ENCODE assay signal across 24 mouse cellular contexts in the genomic region with DNA sequence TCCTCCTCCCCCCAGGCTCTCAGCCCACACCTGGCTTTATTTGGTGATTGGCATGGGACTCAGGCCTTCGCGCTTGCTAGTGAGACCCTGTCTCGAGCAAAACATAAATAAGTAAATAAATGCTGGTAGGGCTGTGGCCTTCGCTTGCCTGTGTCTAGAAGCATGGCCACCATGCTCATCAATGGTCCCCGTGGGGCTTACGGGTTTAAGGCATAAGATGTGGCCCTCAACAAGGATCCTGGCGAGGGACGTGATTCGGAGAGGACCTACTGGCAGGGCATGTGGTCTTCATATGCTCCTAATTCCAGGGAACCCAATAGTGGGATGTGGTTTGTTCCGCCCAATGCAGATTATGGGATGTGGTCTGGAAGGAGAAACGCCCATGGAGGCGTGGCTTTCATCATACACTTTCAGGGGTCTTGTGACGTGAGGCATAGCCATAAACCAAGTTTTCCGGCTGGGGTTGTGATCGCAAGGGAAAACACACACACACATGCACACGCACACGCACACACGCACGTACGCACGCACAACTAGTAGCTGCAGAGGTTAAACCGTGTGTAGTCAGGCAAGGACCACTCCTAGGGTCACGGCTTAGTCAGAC. TPM values are rescaled to one million over a fixed set of nuclear protein-coding genes. Genes with fewer than 3 reads are reported as not detected.
DNase-seq lines count a peak whose midpoint lies in the region; ATAC-seq and TF ChIP-seq lines count a peak whose summit lies in the region.
"Had no signal": no experiment of that assay in that cellular context is flagged by ENCODE, and none has a peak within 500 bp of the region (broad histone marks: within the 10 kb centered on the region; RNA-seq: fewer than 3 reads in every experiment).

No protein-coding gene starts in this region.

- WGBS in forebrain, embryonic 15.5 days = 64% methylated on average over 23 of the region's 23 CpGs
- 67% methylated on average over 23 of the region's 23 CpGs for WGBS in forebrain, embryonic 14.5 days
- 48% methylated on average over 23 of the region's 23 CpGs for WGBS in neural tube, embryonic 11.5 days
- WGBS in embryonic facial prominence, embryonic 13.5 days = 43% methylated on average over 23 of the region's 23 CpGs
- WGBS in stomach, postnatal 0 days = 48% methylated on average over 23 of the region's 23 CpGs
- 55% methylated on average over 23 of the region's 23 CpGs for WGBS in hindbrain, embryonic 11.5 days

- no peak for DNase-seq in forebrain, embryonic 14.5 days (ENCODE audit: low spot score)
- no peak for DNase-seq in neural tube, embryonic 11.5 days (ENCODE audit: low spot score)
- no peak for DNase-seq in neural tube, embryonic 10.5 days (ENCODE audit: extremely low spot score, low spot score)
- DNase-seq in stomach, postnatal 0 days (ENCODE audit: low spot score) = no peak
- DNase-seq in adrenal gland, adult 18-20 months (ENCODE audit: low spot score in 2 of 2) = no peak
- no peak for DNase-seq in hindbrain, embryonic 11.5 days (ENCODE audit: low spot score)
- DNase-seq: adrenal gland, postnatal 14 days; cerebellum, postnatal 14 days; gastrocnemius, adult 2 months; kidney, adult 8-10 months; kidney, postnatal 4 days; liver, postnatal 0 days; spleen, adult 18-20 months had no signal

- H3K4me1 ChIP-seq in forebrain, embryonic 15.5 days = peaks cover 32% of the 10 kb centered on the region
- peaks cover 3% of the 10 kb centered on the region; the same call in 1 of the 2 replicates for H3K4me1 ChIP-seq in forebrain, embryonic 14.5 days (ENCODE audit: control insufficient read depth, insufficient read depth, low read length)
- peaks cover 2% of the 10 kb centered on the region; the same call in 1 of the 2 replicates for H3K4me1 ChIP-seq in neural tube, embryonic 11.5 days (ENCODE audit: control insufficient read depth, insufficient read depth, low read length)
- H3K4me1 ChIP-seq in embryonic facial prominence, embryonic 13.5 days = peaks cover 12% of the 10 kb centered on the region
- no peaks in the 10 kb centered on the region for H3K4me1 ChIP-seq in stomach, postnatal 0 days (replicated peaks; ENCODE audit: control insufficient read depth, insufficient read depth)
- H3K4me1 ChIP-seq in hindbrain, embryonic 11.5 days (replicated peaks; ENCODE audit: control insufficient read depth, insufficient read depth, low read length) = no peaks in the 10 kb centered on the region; the same call in none of the 2 replicates

- no peak for TF ChIP-seq EP300 in stomach, postnatal 0 days (optimal IDR thresholded peaks at IDR 0.05)

- no peaks in the 10 kb centered on the region for H3K9me3 ChIP-seq in forebrain, embryonic 15.5 days
- H3K9me3 ChIP-seq in forebrain, embryonic 14.5 days (replicated peaks; ENCODE audit: control insufficient read depth, low read length) = no peaks in the 10 kb centered on the region
- no peaks in the 10 kb centered on the region for H3K9me3 ChIP-seq in neural tube, embryonic 11.5 days (ENCODE audit: control insufficient read depth, low read length)
- H3K9me3 ChIP-seq in embryonic facial prominence, embryonic 13.5 days = no peaks in the 10 kb centered on the region
- H3K9me3 ChIP-seq in stomach, postnatal 0 days (ENCODE audit: control insufficient read depth, low read length) = no peaks in the 10 kb centered on the region
- no peaks in the 10 kb centered on the region; the same call in 1 of the 2 replicates for H3K9me3 ChIP-seq in hindbrain, embryonic 11.5 days (ENCODE audit: control insufficient read depth, low read length)
- H3K9me3 ChIP-seq: heart, embryonic 10.5 days; hindbrain, embryonic 12.5 days; neural tube, embryonic 12.5 days had no signal

- no peak overlapping the region for H3K27ac ChIP-seq in forebrain, embryonic 15.5 days (replicated peaks)
- H3K27ac ChIP-seq in forebrain, embryonic 14.5 days (ENCODE audit: low read depth, low read length) = no peak overlapping the region
- no peak overlapping the region for H3K27ac ChIP-seq in neural tube, embryonic 11.5 days (ENCODE audit: low read depth, low read length)
- H3K27ac ChIP-seq in embryonic facial prominence, embryonic 13.5 days = no peak overlapping the region
- H3K27ac ChIP-seq in stomach, postnatal 0 days (replicated peaks) = no peak overlapping the region
- no peak overlapping the region for H3K27ac ChIP-seq in hindbrain, embryonic 11.5 days (ENCODE audit: low read depth, low read length)
- H3K27ac ChIP-seq: gastrocnemius, adult 2 months; heart, embryonic 10.5 days; hindbrain, embryonic 12.5 days; neural tube, embryonic 12.5 days had no signal

- no peak for TF ChIP-seq CTCF in stomach, postnatal 0 days (IDR thresholded peaks at IDR 0.05; ENCODE audit: low read depth)

- peaks cover 100% of the 10 kb centered on the region for H3K36me3 ChIP-seq in forebrain, embryonic 15.5 days
- H3K36me3 ChIP-seq in forebrain, embryonic 14.5 days (ENCODE audit: control insufficient read depth, insufficient read depth, low read length) = peaks cover 100% of the 10 kb centered on the region
- H3K36me3 ChIP-seq in neural tube, embryonic 11.5 days (ENCODE audit: control insufficient read depth, insufficient read depth, low read length) = peaks cover 4% of the 10 kb centered on the region; the same call in 1 of the 2 replicates
- H3K36me3 ChIP-seq in embryonic facial prominence, embryonic 13.5 days = no peaks in the 10 kb centered on the region
- no peaks in the 10 kb centered on the region for H3K36me3 ChIP-seq in stomach, postnatal 0 days (ENCODE audit: control insufficient read depth, insufficient read depth, low read length)
- H3K36me3 ChIP-seq in hindbrain, embryonic 11.5 days (ENCODE audit: control insufficient read depth, insufficient read depth, low read length) = peaks cover 13% of the 10 kb centered on the region
- H3K36me3 ChIP-seq: heart, embryonic 10.5 days had no signal

- H3K4me2 ChIP-seq in forebrain, embryonic 15.5 days (replicated peaks) = no peak overlapping the region
- H3K4me2 ChIP-seq in forebrain, embryonic 14.5 days (ENCODE audit: low read length) = no peak overlapping the region
- no peak overlapping the region for H3K4me2 ChIP-seq in neural tube, embryonic 11.5 days (ENCODE audit: low read depth)
- H3K4me2 ChIP-seq in embryonic facial prominence, embryonic 13.5 days = peak overlapping the region; percentile 27
- no peak overlapping the region for H3K4me2 ChIP-seq in stomach, postnatal 0 days (replicated peaks; ENCODE audit: low read depth)
- H3K4me2 ChIP-seq in hindbrain, embryonic 11.5 days (replicated peaks; ENCODE audit: low read depth, low read length) = no peak overlapping the region
- H3K4me2 ChIP-seq: hindbrain, embryonic 12.5 days; neural tube, embryonic 12.5 days had no signal

- peaks cover 3% of the 10 kb centered on the region; the same call in 1 of the 2 replicates for H3K27me3 ChIP-seq in forebrain, embryonic 15.5 days
- 0 out of 2 replicates have a peak, but pooled peaks cover 8% of the 10 kb centered on the region for H3K27me3 ChIP-seq in forebrain, embryonic 14.5 days (replicated peaks; ENCODE audit: control insufficient read depth, insufficient read depth, low read length)
- H3K27me3 ChIP-seq in neural tube, embryonic 11.5 days (ENCODE audit: control insufficient read depth, insufficient read depth, low read length) = peaks cover 60% of the 10 kb centered on the region
- peaks cover 91% of the 10 kb centered on the region for H3K27me3 ChIP-seq in embryonic facial prominence, embryonic 13.5 days
- H3K27me3 ChIP-seq in stomach, postnatal 0 days (ENCODE audit: control insufficient read depth, insufficient read depth, low read length) = peaks cover 13% of the 10 kb centered on the region; the same call in 1 of the 2 replicates
- peaks cover 45% of the 10 kb centered on the region for H3K27me3 ChIP-seq in hindbrain, embryonic 11.5 days (ENCODE audit: control insufficient read depth, insufficient read depth, low read length)
- H3K27me3 ChIP-seq: CH12.LX had no signal

- peak; percentile 2; the same call in 1 of the 2 replicates for ATAC-seq in forebrain, embryonic 15.5 days (replicated peaks)
- ATAC-seq in forebrain, embryonic 14.5 days = no peak
- peak; percentile 26; the same call in 1 of the 2 replicates for ATAC-seq in neural tube, embryonic 11.5 days (ENCODE audit: insufficient read depth, low FRiP score, low TSS enrichment)
- ATAC-seq in embryonic facial prominence, embryonic 13.5 days (ENCODE audit: insufficient number of reproducible peaks, insufficient read depth, low FRiP score, low TSS enrichment, low read depth) = no peak
- peak; percentile 57; the same call in 1 of the 2 replicates for ATAC-seq in stomach, postnatal 0 days (ENCODE audit: low FRiP score, low TSS enrichment)
- no peak for ATAC-seq in hindbrain, embryonic 11.5 days (ENCODE audit: low FRiP score)
- ATAC-seq: activated CD4-positive, CD25-positive, alpha-beta regulatory T cell, adult 4 months; liver, postnatal 0 days had no signal

- H3K4me3 ChIP-seq in forebrain, embryonic 15.5 days = no peak overlapping the region
- no peak overlapping the region for H3K4me3 ChIP-seq in forebrain, embryonic 14.5 days (ENCODE audit: low read depth, low read length)
- no peak overlapping the region for H3K4me3 ChIP-seq in neural tube, embryonic 11.5 days (ENCODE audit: low read depth, low read length)
- peak overlapping the region; percentile 17 for H3K4me3 ChIP-seq in embryonic facial prominence, embryonic 13.5 days
- no peak overlapping the region for H3K4me3 ChIP-seq in stomach, postnatal 0 days (ENCODE audit: low read depth, low read length)
- no peak overlapping the region for H3K4me3 ChIP-seq in hindbrain, embryonic 11.5 days (ENCODE audit: low read depth, low read length)
- H3K4me3 ChIP-seq: gastrocnemius, adult 2 months; hindbrain, embryonic 12.5 days; neural tube, embryonic 12.5 days had no signal

- H3K9ac ChIP-seq in forebrain, embryonic 15.5 days (replicated peaks) = no peak overlapping the region
- no peak overlapping the region for H3K9ac ChIP-seq in forebrain, embryonic 14.5 days (ENCODE audit: low read length)
- no peak overlapping the region for H3K9ac ChIP-seq in neural tube, embryonic 11.5 days (ENCODE audit: low read length)
- no peak overlapping the region for H3K9ac ChIP-seq in embryonic facial prominence, embryonic 13.5 days
- H3K9ac ChIP-seq in stomach, postnatal 0 days (ENCODE audit: low read length) = no peak overlapping the region
- no peak overlapping the region for H3K9ac ChIP-seq in hindbrain, embryonic 11.5 days (ENCODE audit: low read depth, low read length)
- H3K9ac ChIP-seq: hindbrain, embryonic 12.5 days; liver, postnatal 0 days; neural tube, embryonic 12.5 days had no signal

RNA-seq across cellular contexts. Expression of gene Ncan, which starts 9.4 kb away (rescaled TPM):
- polyA plus RNA-seq in forebrain, embryonic 15.5 days (2015; fragmentation: Nextera tagmentation; extraction: Ambion mirVana) = 144 and 152 TPM in 2 replicates
- polyA plus RNA-seq in forebrain, embryonic 14.5 days (2014; fragmentation: Nextera tagmentation; extraction: Ambion mirVana) = 75.4 and 94.1 TPM in 2 replicates
- 55.8 and 59.7 TPM in 2 replicates for polyA plus RNA-seq in neural tube, embryonic 11.5 days (2014; fragmentation: Nextera tagmentation; extraction: Ambion mirVana)
- 1.4 and 2.0 TPM in 2 replicates for polyA plus RNA-seq in embryonic facial prominence, embryonic 13.5 days (2015; fragmentation: Nextera tagmentation; extraction: Ambion mirVana)
- 0.17 and 0.27 TPM in 2 replicates for polyA plus RNA-seq in stomach, postnatal 0 days (2015; fragmentation: Nextera tagmentation; extraction: Ambion mirVana)
- total RNA-seq in adrenal gland, adult 18-20 months (2021) = 1 to 10 TPM in 1 of 2 experiments, under 1 TPM in 1; 0.13 to 2.6 TPM
- 71.3 and 74.5 TPM in 2 replicates for polyA plus RNA-seq in hindbrain, embryonic 11.5 days (2014; fragmentation: Nextera tagmentation; extraction: Ambion mirVana)
- total RNA-seq: gastrocnemius, adult 2 months; liver, adult 2 months had no signal
- polyA plus RNA-seq: activated CD4-positive, CD25-positive, alpha-beta regulatory T cell, adult 4 months; liver, adult 2 months; liver, postnatal 0 days had no signal

RNA-seq across cellular contexts. Expression of gene Nr2c2ap, which starts 19.8 kb away (rescaled TPM):
- polyA plus RNA-seq in forebrain, embryonic 15.5 days (2015; fragmentation: Nextera tagmentation; extraction: Ambion mirVana) = 43.0 and 43.3 TPM in 2 replicates
- 41.4 and 46.0 TPM in 2 replicates for polyA plus RNA-seq in forebrain, embryonic 14.5 days (2014; fragmentation: Nextera tagmentation; extraction: Ambion mirVana)
- 18.9 and 20.6 TPM in 2 replicates for polyA plus RNA-seq in neural tube, embryonic 11.5 days (2014; fragmentation: Nextera tagmentation; extraction: Ambion mirVana)
- 26.7 and 28.4 TPM in 2 replicates for polyA plus RNA-seq in embryonic facial prominence, embryonic 13.5 days (2015; fragmentation: Nextera tagmentation; extraction: Ambion mirVana)
- 31.9 and 33.6 TPM in 2 replicates for polyA plus RNA-seq in stomach, postnatal 0 days (2015; fragmentation: Nextera tagmentation; extraction: Ambion mirVana)
- 10 to 100 TPM; 19.0 to 24.0 TPM for total RNA-seq in adrenal gland, adult 18-20 months (2021)
- 16.7 and 19.2 TPM in 2 replicates for polyA plus RNA-seq in hindbrain, embryonic 11.5 days (2014; fragmentation: Nextera tagmentation; extraction: Ambion mirVana)

RNA-seq across cellular contexts. Expression of gene Rfxank, which starts 27.7 kb away (rescaled TPM):
- polyA plus RNA-seq in forebrain, embryonic 15.5 days (2015; fragmentation: Nextera tagmentation; extraction: Ambion mirVana) = 11.5 and 13.4 TPM in 2 replicates
- 8.7 and 9.2 TPM in 2 replicates for polyA plus RNA-seq in forebrain, embryonic 14.5 days (2014; fragmentation: Nextera tagmentation; extraction: Ambion mirVana)
- polyA plus RNA-seq in neural tube, embryonic 11.5 days (2014; fragmentation: Nextera tagmentation; extraction: Ambion mirVana) = 13.0 and 13.3 TPM in 2 replicates
- polyA plus RNA-seq in embryonic facial prominence, embryonic 13.5 days (2015; fragmentation: Nextera tagmentation; extraction: Ambion mirVana) = 26.4 and 27.5 TPM in 2 replicates
- 8.9 and 9.8 TPM in 2 replicates for polyA plus RNA-seq in stomach, postnatal 0 days (2015; fragmentation: Nextera tagmentation; extraction: Ambion mirVana)
- total RNA-seq in adrenal gland, adult 18-20 months (2021) = 10 to 100 TPM; 13.0 to 17.4 TPM
- polyA plus RNA-seq in hindbrain, embryonic 11.5 days (2014; fragmentation: Nextera tagmentation; extraction: Ambion mirVana) = 10.9 and 14.6 TPM in 2 replicates

RNA-seq across cellular contexts. Expression of gene Borcs8, which starts 28.0 kb away (rescaled TPM):
- 48.4 and 50.3 TPM in 2 replicates for polyA plus RNA-seq in forebrain, embryonic 15.5 days (2015; fragmentation: Nextera tagmentation; extraction: Ambion mirVana)
- 66.2 and 76.7 TPM in 2 replicates for polyA plus RNA-seq in forebrain, embryonic 14.5 days (2014; fragmentation: Nextera tagmentation; extraction: Ambion mirVana)
- 52.1 and 52.2 TPM in 2 replicates for polyA plus RNA-seq in neural tube, embryonic 11.5 days (2014; fragmentation: Nextera tagmentation; extraction: Ambion mirVana)
- 56.1 and 57.4 TPM in 2 replicates for polyA plus RNA-seq in embryonic facial prominence, embryonic 13.5 days (2015; fragmentation: Nextera tagmentation; extraction: Ambion mirVana)
- polyA plus RNA-seq in stomach, postnatal 0 days (2015; fragmentation: Nextera tagmentation; extraction: Ambion mirVana) = 30.1 and 30.5 TPM in 2 replicates
- total RNA-seq in adrenal gland, adult 18-20 months (2021) = 10 to 100 TPM; 54.8 to 59.2 TPM
- 48.4 and 49.0 TPM in 2 replicates for polyA plus RNA-seq in hindbrain, embryonic 11.5 days (2014; fragmentation: Nextera tagmentation; extraction: Ambion mirVana)

RNA-seq across cellular contexts. Expression of gene Hapln4, which starts 28.0 kb away (rescaled TPM):
- 0.15 and 0.38 TPM in 2 replicates for polyA plus RNA-seq in forebrain, embryonic 15.5 days (2015; fragmentation: Nextera tagmentation; extraction: Ambion mirVana)
- polyA plus RNA-seq in forebrain, embryonic 14.5 days (2014; fragmentation: Nextera tagmentation; extraction: Ambion mirVana) = 0.19 and 0.28 TPM in 2 replicates
- polyA plus RNA-seq in neural tube, embryonic 11.5 days (2014; fragmentation: Nextera tagmentation; extraction: Ambion mirVana) = 0.21 and 0.27 TPM in 2 replicates
- polyA plus RNA-seq in embryonic facial prominence, embryonic 13.5 days (2015; fragmentation: Nextera tagmentation; extraction: Ambion mirVana) = 0.21 TPM in 1 of 2 replicates, not detected in the other
- 0.02 and 0.10 TPM in 2 replicates for polyA plus RNA-seq in stomach, postnatal 0 days (2015; fragmentation: Nextera tagmentation; extraction: Ambion mirVana)
- 1 to 10 TPM in 1 of 2 experiments, under 1 TPM in 1; 0.83 to 3.0 TPM for total RNA-seq in adrenal gland, adult 18-20 months (2021)
- polyA plus RNA-seq in hindbrain, embryonic 11.5 days (2014; fragmentation: Nextera tagmentation; extraction: Ambion mirVana) = 0.22 TPM in 1 of 2 replicates, not detected in the other
- polyA plus RNA-seq: activated CD4-positive, CD25-positive, alpha-beta regulatory T cell, adult 4 months; heart, postnatal 0 days; intestine, embryonic 14.5 days; stomach, embryonic 14.5 days had no signal

Comparison
In these comparisons a context has a peak if more than half of its experiments do, and no peak if none do; other contexts are left out.
1. ATAC-seq: peak in forebrain, embryonic 15.5 days (single experiment), neural tube, embryonic 11.5 days (single experiment) and stomach, postnatal 0 days (single experiment); none in forebrain, embryonic 14.5 days (single experiment), embryonic facial prominence, embryonic 13.5 days (single experiment) and hindbrain, embryonic 11.5 days (single experiment).
2. RNA of gene Ncan, which starts 9.4 kb away (polyA plus RNA-seq): 144 to 152 TPM in forebrain, embryonic 15.5 days, 75.4 to 94.1 TPM in forebrain, embryonic 14.5 days, 71.3 to 74.5 TPM in hindbrain, embryonic 11.5 days and 55.8 to 59.7 TPM in neural tube, embryonic 11.5 days; 1.4 to 2.0 TPM in embryonic facial prominence, embryonic 13.5 days and 0.17 to 0.27 TPM in stomach, postnatal 0 days; every median in the first group is over 10 times any median in the second.